Mouse (Mus musculus): ENCODE data around the gene Gpc5. TPM values are rescaled to one million over a fixed set of nuclear protein-coding genes. Genes with fewer than 3 reads are reported as not detected.

The Gpc5 gene
- polyA plus RNA-seq, 1 experiment from 2014 or later, result 0.65 TPM

- Histone ChIP-seq H3K36me3 (no peaks in the 10 kb centered on the region), H3K27ac (no peak overlapping the region), H3K4me1 (replicated peaks) (no peaks in the 10 kb centered on the region), H3K9me3 (no peaks in the 10 kb centered on the region), H3K27me3 (ENCODE audit: insufficient read depth, poor library complexity, severe bottlenecking) (no peaks in the 10 kb centered on the region), H3K4me3 (no peak overlapping the region)
- DNase-seq (ENCODE audit: low spot score), result no peak
- WGBS, result 98% methylated on average over 1 of the region's 1 CpGs
Observed at GRCm38 (mm10) chr14:115844773-115845427, 752.9 kb downstream of the Gpc5 start.

- Histone ChIP-seq H3K9me3 (no peaks in the 10 kb centered on the region), H3K4me1 (replicated peaks) (no peaks in the 10 kb centered on the region), H3K27ac (no peak overlapping the region), H3K27me3 (ENCODE audit: insufficient read depth, poor library complexity, severe bottlenecking) (no peaks in the 10 kb centered on the region), H3K36me3 (no peaks in the 10 kb centered on the region), H3K4me3 (no peak overlapping the region)
- DNase-seq (ENCODE audit: low spot score), result no peak
- 86% methylated on average over 3 of the region's 3 CpGs for WGBS
Observed at GRCm38 (mm10) chr14:115869127-115869526, 777.1 kb downstream of the Gpc5 start.

GRCm38 (mm10) chr14:115976062-115976461, 884.0 kb downstream of the Gpc5 start:
- Histone ChIP-seq H3K9me3 (no peaks in the 10 kb centered on the region), H3K27me3 (ENCODE audit: insufficient read depth, poor library complexity, severe bottlenecking) (no peaks in the 10 kb centered on the region), H3K4me3 (no peak overlapping the region), H3K36me3 (no peaks in the 10 kb centered on the region), H3K4me1 (replicated peaks) (no peaks in the 10 kb centered on the region), H3K27ac (no peak overlapping the region)
- WGBS, result 91% methylated on average over 1 of the region's 1 CpGs
- no peak for DNase-seq (ENCODE audit: low spot score)

GRCm38 (mm10) chr14:115979233-115979632, 887.2 kb downstream of the Gpc5 start:
- Histone ChIP-seq H3K36me3 (no peaks in the 10 kb centered on the region), H3K27ac (no peak overlapping the region), H3K4me3 (no peak overlapping the region), H3K9me3 (no peaks in the 10 kb centered on the region), H3K4me1 (replicated peaks) (no peaks in the 10 kb centered on the region), H3K27me3 (ENCODE audit: insufficient read depth, poor library complexity, severe bottlenecking) (no peaks in the 10 kb centered on the region)
- DNase-seq (ENCODE audit: low spot score), result no peak
- WGBS, result 67% methylated on average over 2 of the region's 2 CpGs

GRCm38 (mm10) chr14:115990764-115991163, 898.7 kb downstream of the Gpc5 start:
- no peak for DNase-seq (ENCODE audit: low spot score)
- 75% methylated on average over 2 of the region's 2 CpGs for WGBS
- H3K4me1 ChIP-seq (replicated peaks), result no peaks in the 10 kb centered on the region
- no peaks in the 10 kb centered on the region for H3K36me3 ChIP-seq
- H3K4me3 ChIP-seq, result no peak overlapping the region
- H3K27me3 ChIP-seq (ENCODE audit: insufficient read depth, poor library complexity, severe bottlenecking), result no peaks in the 10 kb centered on the region
- no peaks in the 10 kb centered on the region for H3K9me3 ChIP-seq
- H3K27ac ChIP-seq, result no peak overlapping the region

GRCm38 (mm10) chr14:115993520-115994106, 901.6 kb downstream of the Gpc5 start:
- Histone ChIP-seq H3K27me3 (ENCODE audit: insufficient read depth, poor library complexity, severe bottlenecking) (no peaks in the 10 kb centered on the region), H3K9me3 (no peaks in the 10 kb centered on the region), H3K27ac (no peak overlapping the region), H3K36me3 (no peaks in the 10 kb centered on the region), H3K4me1 (replicated peaks) (no peaks in the 10 kb centered on the region), H3K4me3 (no peak overlapping the region)
- DNase-seq (ENCODE audit: low spot score), result no peak
- 71% methylated on average over 5 of the region's 5 CpGs for WGBS

- no peak for DNase-seq (ENCODE audit: low spot score)
- Histone ChIP-seq H3K4me3 (no peak overlapping the region), H3K27ac (no peak overlapping the region), H3K27me3 (ENCODE audit: insufficient read depth, poor library complexity, severe bottlenecking) (no peaks in the 10 kb centered on the region), H3K36me3 (no peaks in the 10 kb centered on the region), H3K4me1 (replicated peaks) (no peaks in the 10 kb centered on the region), H3K9me3 (no peaks in the 10 kb centered on the region)
- WGBS, result 82% methylated on average over 4 of the region's 4 CpGs
Observed at GRCm38 (mm10) chr14:115998931-115999330, 906.9 kb downstream of the Gpc5 start.

GRCm38 (mm10) chr14:116087010-116087409, 995.0 kb downstream of the Gpc5 start:
- Histone ChIP-seq H3K27me3 (ENCODE audit: insufficient read depth, poor library complexity, severe bottlenecking) (no peaks in the 10 kb centered on the region), H3K27ac (no peak overlapping the region), H3K4me1 (replicated peaks) (no peaks in the 10 kb centered on the region), H3K36me3 (no peaks in the 10 kb centered on the region), H3K9me3 (no peaks in the 10 kb centered on the region), H3K4me3 (no peak overlapping the region)
- no peak for DNase-seq (ENCODE audit: low spot score)
- WGBS, result 81% methylated on average over 4 of the region's 4 CpGs

GRCm38 (mm10) chr14:116127943-116128342, 1035.9 kb downstream of the Gpc5 start:
- no peak overlapping the region for H3K4me3 ChIP-seq
- DNase-seq (ENCODE audit: low spot score), result no peak
- WGBS, result 81% methylated on average over 1 of the region's 1 CpGs
- H3K9me3 ChIP-seq, result no peaks in the 10 kb centered on the region
- no peaks in the 10 kb centered on the region for H3K27me3 ChIP-seq (ENCODE audit: insufficient read depth, poor library complexity, severe bottlenecking)
- H3K27ac ChIP-seq, result no peak overlapping the region
- H3K36me3 ChIP-seq, result no peaks in the 10 kb centered on the region
- H3K4me1 ChIP-seq (replicated peaks), result no peaks in the 10 kb centered on the region

GRCm38 (mm10) chr14:116137330-116137729, 1045.3 kb downstream of the Gpc5 start:
- DNase-seq (ENCODE audit: low spot score), result no peak
- 32% methylated on average over 5 of the region's 5 CpGs for WGBS
- no peaks in the 10 kb centered on the region for H3K27me3 ChIP-seq (ENCODE audit: insufficient read depth, poor library complexity, severe bottlenecking)
- no peak overlapping the region for H3K27ac ChIP-seq
- no peak overlapping the region for H3K4me3 ChIP-seq
- no peaks in the 10 kb centered on the region for H3K9me3 ChIP-seq
- H3K4me1 ChIP-seq (replicated peaks), result peaks cover 6% of the 10 kb centered on the region; the same call in 1 of the 2 replicates
- H3K36me3 ChIP-seq, result no peaks in the 10 kb centered on the region

GRCm38 (mm10) chr14:116137772-116138171, 1045.8 kb downstream of the Gpc5 start:
- H3K4me3 ChIP-seq, result no peak overlapping the region
- H3K36me3 ChIP-seq, result no peaks in the 10 kb centered on the region
- H3K27me3 ChIP-seq (ENCODE audit: insufficient read depth, poor library complexity, severe bottlenecking), result no peaks in the 10 kb centered on the region
- H3K4me1 ChIP-seq (replicated peaks), result peaks cover 6% of the 10 kb centered on the region; the same call in 1 of the 2 replicates
- no peak for DNase-seq (ENCODE audit: low spot score)
- no peaks in the 10 kb centered on the region for H3K9me3 ChIP-seq
- WGBS, result 69% methylated on average over 1 of the region's 1 CpGs
- no peak overlapping the region for H3K27ac ChIP-seq

- no peak for DNase-seq (ENCODE audit: low spot score)
- no peaks in the 10 kb centered on the region for H3K36me3 ChIP-seq
- no peaks in the 10 kb centered on the region for H3K9me3 ChIP-seq
- H3K27me3 ChIP-seq (ENCODE audit: insufficient read depth, poor library complexity, severe bottlenecking), result no peaks in the 10 kb centered on the region
- H3K4me1 ChIP-seq (replicated peaks), result no peaks in the 10 kb centered on the region
- 52% methylated on average over 2 of the region's 2 CpGs for WGBS
- no peak overlapping the region for H3K27ac ChIP-seq
- H3K4me3 ChIP-seq, result no peak overlapping the region
Observed at GRCm38 (mm10) chr14:116162586-116162985, 1070.6 kb downstream of the Gpc5 start.

- Histone ChIP-seq H3K27me3 (ENCODE audit: insufficient read depth, poor library complexity, severe bottlenecking) (no peaks in the 10 kb centered on the region), H3K27ac (no peak overlapping the region), H3K4me1 (replicated peaks) (no peaks in the 10 kb centered on the region), H3K9me3 (no peaks in the 10 kb centered on the region), H3K36me3 (no peaks in the 10 kb centered on the region), H3K4me3 (no peak overlapping the region)
- DNase-seq (ENCODE audit: low spot score), result no peak
Observed at GRCm38 (mm10) chr14:116167401-116167800, 1075.4 kb downstream of the Gpc5 start.
